Mouse (Mus musculus) erythroid progenitor cell, adult 5-6 weeks (primary cell): ENCODE results near the gene Cxcl17. TPM values are rescaled to one million over a fixed set of nuclear protein-coding genes. Genes with fewer than 3 reads are reported as not detected.

Source experiments
- ATAC-seq: replicated peaks from 2 replicates; pipeline ENCODE4 v1.8.0; 2016; ENCODE audit warnings: moderate number of reproducible peaks, mild to moderate bottlenecking, moderate TSS enrichment, inconsistent platforms; ENCODE audit not compliant: poor library complexity, low FRiP score, severe bottlenecking
- total RNA-seq, 2 experiments: library from RNA; stranded (forward) in 1 of 2; stranded (reverse) in 1 of 2; fragments of 150-400 nt in 1 of 2; fragments of 186-747, 209-891 nt in 1 of 2; gene quantifications; 2 replicates each; pipeline versions ENCODE4 v1.2.3 to v1.2.4; 2015 to 2017; ENCODE audit warnings: low replicate concordance in 2 of 2

Gene Cxcl17
- total RNA-seq, 2 experiments from 2014 or later: not detected

GRCm38 (mm10) chr7:25393451-25394210 is 19.1 kb downstream of the Cxcl17 start:
- ATAC-seq: no peak

GRCm38 (mm10) chr7:25392851-25393250 is 19.8 kb downstream of the Cxcl17 start:
- ATAC-seq: no peak

- ATAC-seq: no peak
These were observed 20.7 kb downstream of the Cxcl17 start for GRCm38 (mm10) chr7:25391856-25392453.

GRCm38 (mm10) chr7:25390986-25391385 is 21.7 kb downstream of the Cxcl17 start:
- no peak for ATAC-seq

GRCm38 (mm10) chr7:25390054-25390770 is 22.5 kb downstream of the Cxcl17 start:
- peak; percentile 93 for ATAC-seq

- ATAC-seq: no peak
These were observed 23.8 kb downstream of the Cxcl17 start for GRCm38 (mm10) chr7:25388916-25389315.

GRCm38 (mm10) chr7:25387811-25388440 is 24.8 kb downstream of the Cxcl17 start:
- ATAC-seq: no peak

- ATAC-seq: no peak
These were observed 26.7 kb downstream of the Cxcl17 start for GRCm38 (mm10) chr7:25385850-25386555.

- no peak for ATAC-seq
These were observed 27.4 kb downstream of the Cxcl17 start for GRCm38 (mm10) chr7:25385259-25385658.

- no peak for ATAC-seq
These were observed 27.9 kb downstream of the Cxcl17 start for GRCm38 (mm10) chr7:25384818-25385217.

- ATAC-seq: no peak
These were observed 28.4 kb downstream of the Cxcl17 start for GRCm38 (mm10) chr7:25384318-25384717.

GRCm38 (mm10) chr7:25383891-25384290 is 28.8 kb downstream of the Cxcl17 start:
- ATAC-seq: no peak

GRCm38 (mm10) chr7:25383385-25383784 is 29.3 kb downstream of the Cxcl17 start:
- ATAC-seq: no peak

- no peak for ATAC-seq
These were observed 30.1 kb downstream of the Cxcl17 start for GRCm38 (mm10) chr7:25382541-25382940.

GRCm38 (mm10) chr7:25381284-25381680 is 31.4 kb downstream of the Cxcl17 start:
- no peak for ATAC-seq

- no peak for ATAC-seq
These were observed 32.0 kb downstream of the Cxcl17 start for GRCm38 (mm10) chr7:25380392-25381283.

GRCm38 (mm10) chr7:25379551-25380351 is 32.9 kb downstream of the Cxcl17 start:
- no peak for ATAC-seq
